Mouse (Mus musculus): ENCODE measurements around the gene 4933428G20Rik.

The 4933428G20Rik gene

DNA sequence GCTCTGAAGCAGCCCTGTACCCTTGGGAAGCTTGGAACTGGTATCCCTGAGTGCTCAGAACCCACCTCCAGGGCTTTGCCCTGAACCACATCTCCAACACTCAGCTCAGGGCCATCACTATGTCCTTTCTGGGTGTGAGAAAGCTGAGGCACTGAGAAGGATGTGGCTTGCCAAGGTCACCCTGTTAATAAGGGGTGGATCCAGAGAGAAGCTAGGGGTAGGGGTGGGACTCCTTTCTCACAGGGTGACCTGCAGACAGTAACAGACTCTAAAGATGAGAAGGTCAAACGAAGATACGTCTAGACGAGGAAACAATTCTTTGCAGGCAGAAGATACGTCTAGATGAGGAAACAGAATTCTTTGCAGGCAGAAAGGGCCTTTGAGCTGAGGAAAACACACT, 2.7 kb upstream of the 4933428G20Rik start:
- no peak for DNase-seq

DNA sequence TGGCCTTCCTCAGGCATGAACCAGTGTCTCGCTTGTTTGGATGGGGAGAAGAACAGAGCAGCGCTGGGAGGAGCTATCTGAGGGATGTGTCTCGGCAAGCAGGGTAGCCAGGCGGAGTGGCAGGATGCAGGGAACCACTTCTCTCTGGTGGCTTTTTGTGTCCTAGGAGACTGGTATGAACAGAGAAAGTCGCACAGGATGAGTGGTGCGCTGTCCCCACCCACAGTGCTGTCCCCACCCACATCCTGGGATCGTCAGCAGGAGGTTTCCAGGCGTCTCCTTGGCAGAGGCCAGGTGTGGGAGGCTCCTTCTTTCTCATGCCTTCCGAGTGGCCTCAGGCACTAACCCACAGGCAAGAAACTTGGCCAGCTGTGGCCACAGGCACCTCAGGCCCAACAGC, 2.2 kb upstream of the 4933428G20Rik start:
- peak in 1 of 2 experiments; percentile 44 for DNase-seq

- DNase-seq = no peak
Measured at GRCm38 (mm10) chr11:97500720-97501448, 744 bp upstream of the 4933428G20Rik start.

DNA sequence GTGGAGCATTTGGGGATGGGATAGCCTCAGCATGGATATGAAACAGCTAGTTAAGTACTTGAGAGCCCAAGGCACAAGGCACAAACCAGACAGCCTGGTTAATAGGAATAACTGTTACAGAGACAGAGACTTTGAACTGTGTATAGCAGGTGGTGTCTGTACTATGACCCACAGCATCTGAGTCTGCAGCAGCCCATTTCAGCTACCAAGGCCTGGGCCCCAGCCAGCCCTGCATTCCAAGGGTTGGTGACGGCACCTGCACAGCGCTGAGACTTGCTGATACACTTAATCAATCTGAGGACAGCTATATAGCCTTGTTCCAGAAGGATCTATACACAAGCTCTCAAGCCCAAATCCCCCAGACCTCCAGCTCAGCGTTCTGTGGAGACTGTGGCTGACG, 2.6 kb downstream of the 4933428G20Rik start:
- DNase-seq = no peak

- DNase-seq = no peak
Measured at GRCm38 (mm10) chr11:97492836-97493235, 7.3 kb downstream of the 4933428G20Rik start.

DNA sequence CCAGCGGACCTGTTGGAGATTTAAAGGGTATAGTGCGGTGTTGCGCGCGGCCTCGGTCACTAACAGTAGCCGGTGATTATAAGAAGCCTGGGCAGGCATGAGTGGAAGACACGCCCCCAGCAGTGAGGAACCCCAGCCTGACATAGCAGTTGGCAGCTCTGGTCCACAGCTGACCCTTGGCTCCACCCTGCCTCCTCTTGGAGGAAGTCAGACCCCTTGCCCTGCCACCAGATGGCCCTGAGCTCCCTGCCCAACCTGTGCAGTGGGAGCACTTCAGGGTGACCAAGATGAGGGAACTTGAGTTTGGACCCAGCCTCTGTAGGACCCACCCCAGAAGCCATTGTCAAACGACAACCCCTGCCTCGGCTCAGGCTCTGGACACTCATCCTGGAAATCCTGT, 8.5 kb downstream of the 4933428G20Rik start:
- no peak for DNase-seq

GRCm38 (mm10) chr11:97489589-97490324, 10.4 kb downstream of the 4933428G20Rik start:
- peak; percentile 50 to 66 for DNase-seq

DNA sequence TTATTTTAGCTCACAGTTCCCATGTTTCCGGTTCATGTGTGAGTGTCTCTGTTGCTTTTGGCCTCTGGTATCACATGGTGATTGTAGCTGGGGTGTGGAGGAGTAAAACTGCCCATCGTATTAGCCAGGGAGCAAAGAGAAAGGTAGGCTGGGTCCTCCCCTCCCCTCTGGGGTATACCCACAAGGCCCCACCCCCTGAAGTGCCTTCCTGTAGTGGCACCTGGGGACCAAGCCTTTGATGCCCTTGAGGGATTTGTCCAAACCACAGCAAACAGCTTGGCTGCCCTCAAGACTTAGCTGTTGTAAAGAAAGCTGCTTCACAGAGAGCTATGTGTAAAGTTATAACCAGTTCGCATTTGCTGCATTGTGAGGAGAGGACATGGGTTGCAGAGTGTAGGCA, 12.5 kb downstream of the 4933428G20Rik start:
- DNase-seq = no peak

GRCm38 (mm10) chr11:97485661-97486060, 14.5 kb downstream of the 4933428G20Rik start:
- no peak for DNase-seq

GRCm38 (mm10) chr11:97479824-97480223, 20.3 kb downstream of the 4933428G20Rik start:
- no peak for DNase-seq

- no peak for DNase-seq
Measured at GRCm38 (mm10) chr11:97479085-97479484, 21.1 kb downstream of the 4933428G20Rik start.

DNA sequence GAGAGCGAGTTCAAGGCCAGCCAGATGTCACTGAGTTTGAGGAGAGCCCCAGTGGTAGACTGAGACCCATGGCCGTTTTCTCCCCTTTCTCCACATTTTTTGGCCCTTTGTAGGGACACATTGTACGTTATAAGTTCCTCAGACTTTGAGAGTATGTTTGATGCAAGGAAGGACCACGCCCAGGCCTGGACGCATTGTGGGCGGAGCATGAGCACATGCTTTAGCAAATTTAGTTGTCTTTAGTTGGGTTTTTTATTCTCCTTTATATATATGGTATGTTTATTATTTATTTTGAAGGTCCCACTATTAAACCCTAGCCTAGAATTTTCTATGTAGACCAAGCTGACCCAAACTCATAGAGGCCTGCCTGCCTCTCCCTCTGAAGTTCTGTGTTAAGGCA, 21.8 kb downstream of the 4933428G20Rik start:
- no peak for DNase-seq

GRCm38 (mm10) chr11:97477431-97477830, 22.7 kb downstream of the 4933428G20Rik start:
- DNase-seq = no peak

- DNase-seq = peak in 1 of 2 experiments; percentile 43
Measured at GRCm38 (mm10) chr11:97476334-97477095, 23.6 kb downstream of the 4933428G20Rik start.

DNA sequence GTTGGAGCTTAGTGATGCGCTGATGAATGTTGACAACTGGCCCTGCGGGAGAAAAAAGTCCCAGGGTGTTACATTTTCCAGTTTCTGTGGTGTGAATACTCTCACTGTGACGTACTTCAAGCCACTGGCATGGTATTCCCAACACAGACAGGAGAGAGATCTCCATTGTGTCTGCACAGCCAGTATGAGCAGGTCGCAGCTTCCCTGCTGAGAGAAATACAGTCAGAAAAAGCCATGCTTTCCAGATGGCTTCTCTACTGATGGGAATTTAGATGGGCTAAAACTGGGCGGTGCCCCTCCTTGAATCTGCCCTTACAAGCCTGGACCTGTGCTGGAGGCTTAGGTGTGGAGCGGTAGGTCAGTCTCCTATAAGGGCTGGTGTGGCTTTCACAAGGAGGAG, 28.9 kb downstream of the 4933428G20Rik start:
- no peak for DNase-seq

DNA sequence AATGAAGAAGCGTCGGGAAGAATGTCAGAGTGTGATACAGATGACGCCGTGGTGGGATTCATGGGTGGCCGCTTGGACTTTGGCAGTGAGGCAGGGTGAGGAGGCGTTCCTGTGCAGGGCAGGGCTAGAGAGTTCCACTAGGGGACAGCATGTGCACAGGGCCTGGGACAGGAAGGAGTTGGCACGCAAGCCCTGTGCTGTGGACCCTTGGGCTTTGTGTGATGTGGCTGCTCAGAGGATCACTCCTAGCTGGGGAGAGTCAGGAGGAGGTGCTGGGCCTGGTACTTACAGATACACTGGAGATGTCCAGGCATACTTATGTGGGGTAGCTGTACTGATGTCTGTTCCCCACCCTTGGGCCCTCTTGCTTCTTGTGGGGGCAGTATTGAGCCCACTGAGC, 30.3 kb downstream of the 4933428G20Rik start:
- no peak for DNase-seq

DNA sequence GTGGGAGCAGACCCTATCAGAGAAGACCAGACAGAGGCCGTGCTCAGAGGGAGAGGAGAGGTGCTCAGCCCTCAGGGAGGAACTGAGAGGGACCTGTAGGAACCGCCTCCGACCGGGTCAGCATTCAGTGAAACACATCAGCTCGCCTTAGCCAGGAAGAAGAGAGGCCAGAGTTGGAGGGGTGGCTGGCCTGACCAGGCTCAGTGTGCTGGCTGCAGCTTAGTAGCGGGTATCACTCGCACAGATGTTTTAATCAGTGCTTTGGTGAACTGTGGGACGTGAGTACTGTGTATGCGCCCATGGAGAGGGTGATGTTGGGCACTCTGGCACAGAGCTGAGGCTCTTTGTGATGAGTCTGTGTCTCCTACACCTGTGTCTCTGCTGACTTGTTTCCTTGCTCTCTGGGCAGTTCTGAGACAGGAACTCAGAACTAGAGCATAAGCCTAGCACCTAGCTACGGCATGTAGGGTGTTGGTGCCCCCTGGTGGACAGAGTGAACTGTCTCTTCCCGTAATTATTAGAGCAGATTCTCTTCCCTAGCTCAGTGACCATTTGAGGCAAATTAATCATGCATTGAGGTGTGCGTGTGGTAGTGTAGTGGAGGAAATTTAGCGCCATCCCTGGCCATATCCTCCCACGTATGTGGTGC, 31.4 kb downstream of the 4933428G20Rik start:
- peak; percentile 76 to 85 for DNase-seq

DNA sequence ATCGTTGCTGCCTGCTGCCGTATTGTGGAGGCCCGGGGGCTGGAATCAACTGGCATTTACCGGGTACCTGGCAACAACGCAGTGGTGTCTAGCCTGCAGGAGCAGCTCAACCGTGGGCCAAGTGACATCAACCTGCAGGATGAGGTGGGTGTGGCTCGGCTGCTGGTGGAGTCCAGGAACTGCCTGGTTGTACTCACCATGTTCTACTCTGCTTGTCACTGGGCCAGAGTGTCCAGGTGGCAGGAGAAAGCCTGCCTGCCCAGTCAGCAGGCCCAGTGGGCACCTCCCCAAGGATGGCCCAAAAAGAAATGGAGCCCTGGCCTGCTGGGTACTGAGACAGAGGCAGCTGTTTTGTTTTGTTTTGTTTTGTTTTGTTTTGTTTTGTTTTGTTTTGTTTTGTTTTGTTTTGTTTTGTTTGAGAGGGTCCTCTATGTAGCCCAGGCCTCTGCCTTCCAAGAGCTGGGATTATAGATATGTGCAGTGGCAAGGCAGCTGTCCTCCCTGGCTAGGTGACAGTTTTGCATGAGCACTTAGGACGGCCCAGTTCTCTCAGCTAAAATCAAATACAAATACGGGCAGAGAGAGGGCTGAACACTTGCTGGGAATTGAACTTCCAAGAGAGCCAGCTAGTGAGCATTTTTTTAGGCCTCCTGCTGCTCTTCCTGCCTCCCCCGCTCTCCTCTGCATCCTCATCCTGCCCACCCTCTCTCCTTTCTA, 33.5 kb downstream of the 4933428G20Rik start:
- no peak for DNase-seq

GRCm38 (mm10) chr11:97465957-97466356, 34.2 kb downstream of the 4933428G20Rik start:
- DNase-seq = no peak

DNA sequence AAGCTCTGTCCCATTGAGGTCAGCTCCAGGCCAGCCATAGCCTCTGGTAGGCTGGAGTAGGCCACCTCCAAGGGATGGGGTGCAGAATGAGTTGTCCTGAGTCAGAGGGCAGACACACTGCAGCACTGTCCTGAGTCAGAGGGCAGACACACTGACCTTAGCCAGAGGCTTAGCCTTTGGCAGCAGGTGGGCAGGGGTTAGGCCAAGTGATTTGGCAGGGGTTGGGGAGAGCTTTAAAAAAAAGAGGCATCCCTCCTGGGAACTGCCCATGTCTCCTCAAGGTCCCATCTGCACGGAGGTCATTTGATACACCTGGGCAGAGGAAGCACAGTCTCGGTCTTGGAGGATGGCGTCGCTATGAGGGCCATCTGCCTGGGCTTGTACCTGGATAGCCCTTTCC, 36.1 kb downstream of the 4933428G20Rik start:
- no peak for DNase-seq

GRCm38 (mm10) chr11:97463166-97463565, 37.0 kb downstream of the 4933428G20Rik start:
- no peak for DNase-seq

GRCm38 (mm10) chr11:97462538-97462937, 37.6 kb downstream of the 4933428G20Rik start:
- no peak for DNase-seq
